Mouse (Mus musculus) left cerebral cortex, postnatal 10 days (tissue): ENCODE measurements around the gene Epha8. TPM values are rescaled to one million over a fixed set of nuclear protein-coding genes. Genes with fewer than 3 reads are reported as not detected.

Experiments
- DNase-seq, 2 experiments: peaks; one replicate each; pipeline ENCODE4 v3.0.0; 2021 to 2022; ENCODE audit warnings: low spot score in 2 of 2, mixed read lengths in 1 of 2; ENCODE audit errors: extremely low spot score in 1 of 2
- intact Hi-C: fragments of 180-260 bp; cut with DNase I; formaldehyde crosslinking; loops from one replicate; pipeline ENCODE4 v1.15.1; 2025
- total RNA-seq, 2 experiments: library from RNA; stranded (reverse); gene quantifications; 2 replicates each; pipeline ENCODE4 v1.2.3; 2021

Epha8 gene
- 10 to 100 TPM; 13.5 to 15.0 TPM for total RNA-seq

GRCm38 (mm10) chr4:136956751-136957446 lies at the start of gene Epha8:
Epha8 (minus strand) TSS chr4:136956816.
- intact Hi-C loops, result no loop called here
- peak in 1 of 2 experiments; percentile 50 for DNase-seq

GRCm38 (mm10) chr4:137001825-137002224 lies 45.2 kb upstream of the Epha8 start:
- no peak for DNase-seq
- intact Hi-C loops, result no loop called here

DNA sequence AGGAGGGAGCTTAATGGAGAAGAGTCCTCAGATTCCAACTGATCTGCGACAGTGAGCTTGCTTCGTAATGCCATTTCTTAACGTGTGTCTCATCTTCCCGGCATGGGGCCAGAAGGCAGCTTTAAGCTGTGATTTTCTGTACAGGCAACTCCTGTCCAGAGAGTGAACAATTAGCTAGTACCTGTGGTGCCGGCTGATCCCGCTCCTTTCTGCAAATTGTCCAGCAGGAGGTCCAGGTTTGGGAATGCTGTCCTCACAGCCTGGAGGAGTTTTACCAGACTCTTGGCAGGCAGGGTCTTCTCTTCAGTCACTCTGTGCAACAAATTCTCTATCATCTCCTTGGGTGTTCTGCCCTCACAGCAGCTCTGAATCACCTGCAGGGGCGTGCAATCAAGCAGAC lies 44.4 kb upstream of the Epha8 start:
- intact Hi-C loops, result no loop called here
- no peak for DNase-seq

DNA sequence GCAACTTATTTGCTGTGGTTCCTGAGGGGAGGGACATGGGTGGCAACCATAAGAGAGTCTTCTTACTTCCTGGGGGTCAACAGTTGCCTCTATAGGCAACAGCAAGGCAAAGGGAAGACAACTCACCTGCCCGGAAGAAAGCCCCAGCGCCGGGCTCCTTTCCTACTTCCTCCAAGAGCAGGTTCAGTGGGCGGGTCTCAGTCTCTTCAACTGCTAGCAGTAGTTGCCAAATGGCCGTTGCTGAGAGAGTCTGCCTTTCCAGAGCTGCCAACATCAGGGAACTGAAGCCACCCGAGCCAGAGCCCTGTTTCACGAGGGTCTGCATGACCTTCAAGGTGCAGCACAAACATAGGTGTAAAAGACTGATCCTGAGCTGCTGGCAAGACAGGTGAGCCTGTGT lies 41.8 kb upstream of the Epha8 start:
- intact Hi-C loops, result no loop called here
- DNase-seq, result no peak

DNA sequence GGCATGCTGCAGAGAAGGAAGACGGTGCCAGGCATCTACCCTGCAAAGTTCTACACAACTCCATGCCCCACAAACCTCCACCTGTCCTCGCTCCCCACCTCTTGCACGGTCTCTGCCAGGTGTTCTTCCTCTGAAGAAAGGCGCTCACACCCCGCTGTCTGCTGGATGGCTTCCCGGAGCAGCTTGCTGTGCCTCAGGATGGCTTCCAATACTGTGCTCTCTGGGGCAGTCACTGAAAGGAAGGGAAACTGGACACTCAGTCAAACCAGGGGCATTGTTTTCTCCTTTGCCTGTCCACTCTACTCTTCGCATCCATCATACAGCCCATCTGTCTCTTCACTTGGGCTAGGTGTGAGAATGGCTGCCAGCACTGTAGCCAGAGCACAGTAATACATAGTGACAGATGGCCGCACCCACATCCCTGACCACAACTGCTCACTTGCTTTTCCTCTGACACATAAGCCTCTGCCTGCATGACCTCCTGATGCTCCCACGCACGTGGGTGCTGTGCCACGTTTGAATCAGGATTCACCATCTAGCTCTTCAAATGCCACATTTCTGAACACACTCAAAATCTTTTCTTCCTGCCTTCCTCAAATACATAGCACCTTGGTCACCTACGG lies 41.2 kb upstream of the Epha8 start:
- intact Hi-C loops, result no loop called here
- DNase-seq, result no peak

- DNase-seq, result no peak
- intact Hi-C loops, result no loop called here
Measured at GRCm38 (mm10) chr4:136996933-136997332, 40.3 kb upstream of the Epha8 start.

- intact Hi-C loops, result no loop called here
- DNase-seq, result peak in 1 of 2 experiments; percentile 52
Measured at GRCm38 (mm10) chr4:136995361-136995760, 38.7 kb upstream of the Epha8 start.

GRCm38 (mm10) chr4:136981993-136982695 lies 25.5 kb upstream of the Epha8 start:
- intact Hi-C loops, result loop anchor here (5.0 to 10.0 kb wide), 4 partner anchors 55 to 335 kb away; partner anchors contain the start of gene C1qc
- DNase-seq, result no peak

DNA sequence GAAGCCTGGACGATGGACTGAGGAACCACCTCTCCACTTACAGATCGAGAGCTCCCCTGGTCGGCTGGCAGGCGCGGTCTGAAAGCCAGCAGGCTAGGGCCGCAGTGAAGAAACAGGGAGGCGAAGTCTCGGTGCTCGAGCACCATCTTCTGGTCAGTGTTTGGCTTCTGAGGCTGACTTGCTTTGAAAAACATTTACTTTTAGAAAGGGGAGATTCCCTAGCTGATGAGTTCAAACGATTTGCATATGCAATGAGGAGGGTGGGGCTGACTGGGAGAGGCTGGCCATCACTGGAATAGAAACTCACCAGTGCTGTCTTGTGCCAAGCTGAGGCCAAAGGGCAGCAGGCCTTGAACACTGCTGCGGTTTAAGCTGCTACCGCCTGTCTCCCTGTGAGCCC lies 24.7 kb upstream of the Epha8 start:
- intact Hi-C loops, result loop anchor here (5.0 to 10.0 kb wide), 4 partner anchors 54 to 334 kb away; partner anchors contain the start of gene C1qc
- peak; percentile 40 to 72 for DNase-seq

- no peak for DNase-seq
- intact Hi-C loops, result loop anchor here (5.0 to 10.0 kb wide), 4 partner anchors 54 to 334 kb away; partner anchors contain the start of gene C1qc
Measured at GRCm38 (mm10) chr4:136980921-136981320, 24.3 kb upstream of the Epha8 start.

DNA sequence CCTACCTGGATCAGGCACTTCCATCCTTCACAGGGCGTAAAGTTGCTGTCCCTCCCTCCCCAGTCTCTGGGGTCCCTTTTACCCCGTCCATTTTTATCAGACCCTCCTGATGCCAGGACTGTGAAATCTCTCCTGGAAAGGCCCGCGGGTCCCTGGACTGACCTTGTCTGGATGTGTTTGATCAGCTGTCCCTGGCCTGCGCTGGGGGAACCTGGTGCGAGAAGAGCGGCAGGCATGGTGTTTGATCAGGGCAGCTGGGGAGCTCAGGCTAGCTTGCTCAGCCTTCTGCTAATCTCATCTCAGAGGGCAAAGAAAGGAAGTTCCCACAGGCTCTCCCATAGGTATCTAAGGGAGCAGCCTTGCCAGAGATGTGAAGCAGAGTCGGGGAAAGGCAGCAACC lies 20.6 kb upstream of the Epha8 start:
- intact Hi-C loops, result no loop called here
- DNase-seq, result no peak

GRCm38 (mm10) chr4:136970939-136971338 lies 14.3 kb upstream of the Epha8 start:
- intact Hi-C loops, result no loop called here
- no peak for DNase-seq

- intact Hi-C loops, result no loop called here
- no peak for DNase-seq
Measured at GRCm38 (mm10) chr4:136969503-136970276, 13.1 kb upstream of the Epha8 start.

DNA sequence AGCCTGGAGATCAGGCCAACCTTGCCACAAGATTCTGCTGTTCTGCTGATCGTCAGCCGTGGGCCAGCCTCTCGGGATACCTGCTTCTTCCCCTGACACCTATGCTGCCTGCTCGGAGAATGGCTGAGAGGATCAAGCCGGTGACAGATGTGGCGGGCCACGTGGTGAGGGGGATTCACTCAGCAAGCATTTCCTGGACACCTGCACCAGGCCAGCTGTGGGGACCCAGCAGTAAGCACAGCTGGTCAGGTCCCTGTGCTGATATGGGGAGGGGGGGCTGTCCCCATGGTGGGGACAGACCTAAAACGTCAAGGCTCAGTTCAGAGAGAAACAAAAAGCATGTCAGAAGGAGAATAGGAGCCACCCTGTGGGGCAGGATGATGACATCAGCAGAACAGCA lies 12.5 kb upstream of the Epha8 start:
- no peak for DNase-seq
- intact Hi-C loops, result no loop called here

DNA sequence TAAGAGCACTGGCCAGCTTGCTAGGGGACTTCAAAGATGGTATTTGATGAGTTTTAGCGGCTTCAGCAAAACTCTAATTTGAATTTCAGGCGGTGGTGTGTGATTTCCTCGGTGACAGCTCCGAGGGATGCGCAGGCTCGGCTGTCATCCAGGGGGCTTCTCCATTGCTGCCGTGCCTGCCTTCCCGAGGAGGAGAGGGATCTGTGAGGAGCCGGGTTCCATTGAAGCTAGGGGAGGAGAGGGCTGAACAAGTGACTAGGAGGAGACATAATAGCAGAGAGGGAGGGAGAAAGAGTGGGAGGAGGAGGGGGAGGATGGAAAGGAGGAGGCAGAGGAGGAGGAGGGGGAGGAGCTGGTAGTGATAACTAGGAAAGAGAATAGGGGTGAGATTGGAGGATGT lies 10.9 kb upstream of the Epha8 start:
- intact Hi-C loops, result no loop called here

DNA sequence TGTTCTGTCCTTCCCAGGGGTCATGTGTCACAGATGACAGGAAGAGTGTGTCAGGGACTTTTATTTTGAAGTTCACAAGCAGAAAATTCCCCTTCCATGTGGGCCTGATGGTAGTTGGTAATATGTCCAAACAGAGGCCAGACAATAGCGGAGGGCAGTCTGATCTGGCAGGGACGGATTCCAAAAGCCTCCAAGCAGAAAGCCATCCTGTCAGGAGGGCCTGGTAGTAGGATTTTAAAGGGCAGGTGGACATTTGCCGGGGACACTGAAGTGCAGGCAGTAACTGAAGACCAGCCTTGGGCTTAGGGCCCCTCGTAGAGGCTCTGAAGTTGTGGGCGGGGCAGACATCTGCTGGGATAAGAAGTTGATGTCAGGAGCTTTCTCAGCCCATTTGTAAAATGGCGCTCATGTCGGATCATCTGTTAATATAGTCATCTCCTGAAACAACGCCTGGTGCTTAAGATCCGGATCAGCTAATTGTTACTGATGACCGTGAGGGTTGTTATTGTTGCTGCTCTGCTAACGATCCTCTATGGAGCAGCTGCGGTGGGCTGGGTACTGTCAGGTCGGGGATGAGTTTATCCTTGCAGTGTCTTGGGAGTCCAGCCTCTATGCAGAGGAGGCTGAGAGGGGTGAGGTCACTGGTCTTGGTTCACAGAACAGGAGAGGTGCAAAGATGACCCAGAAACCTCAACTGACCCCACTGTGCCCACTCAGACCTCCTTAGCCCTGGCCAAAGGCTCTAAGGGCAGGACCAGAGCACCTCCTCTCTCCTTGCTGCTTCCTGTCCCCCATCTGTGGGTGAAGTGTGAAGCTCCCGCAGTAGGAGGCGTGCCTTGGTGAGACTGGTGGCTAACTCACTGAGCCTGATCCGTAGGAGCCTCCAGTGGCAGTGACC lies 10.1 kb upstream of the Epha8 start:
- no peak for DNase-seq
- intact Hi-C loops, result no loop called here

More for the DNA sequence above, 10.9 kb upstream of the Epha8 start:
- no peak for DNase-seq

DNA sequence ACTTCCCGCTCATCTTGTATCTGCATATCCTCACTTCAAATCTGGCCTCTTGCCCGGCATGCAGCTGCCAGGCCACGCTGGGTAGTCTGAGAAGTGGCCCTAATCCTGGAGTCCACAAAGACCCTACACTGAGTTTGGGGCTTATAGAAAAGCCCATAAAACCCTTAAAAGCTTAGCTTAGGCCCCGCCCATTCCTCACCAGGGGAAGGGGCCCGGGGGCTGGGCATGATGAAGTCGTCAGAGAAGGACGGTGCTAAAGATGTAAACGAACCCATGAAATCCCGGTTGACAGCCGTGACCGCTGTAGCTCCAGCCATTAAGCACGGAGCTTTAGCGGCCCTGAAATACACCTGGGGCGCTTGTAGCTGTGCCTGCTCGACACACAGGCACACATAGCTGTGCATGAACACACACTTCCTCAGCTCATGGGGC lies 8.4 kb upstream of the Epha8 start:
- intact Hi-C loops, result no loop called here
- no peak for DNase-seq

GRCm38 (mm10) chr4:136962447-136962846 lies 5.8 kb upstream of the Epha8 start:
- intact Hi-C loops, result no loop called here
- DNase-seq, result no peak
